Mouse (Mus musculus): ENCODE results near the gene Ahcyl2. TPM values are rescaled to one million over a fixed set of nuclear protein-coding genes. Genes with fewer than 3 reads are reported as not detected.

Ahcyl2 gene
- polyA plus RNA-seq, 1 experiment from 2014 or later = 74.7 TPM

- peaks cover 38% of the 10 kb centered on the region for H3K36me3 ChIP-seq (ENCODE audit: control insufficient read depth, insufficient read depth)
- H3K9me3 ChIP-seq (ENCODE audit: control insufficient read depth) = no peaks in the 10 kb centered on the region
- no peak for ATAC-seq
- no peak overlapping the region for H3K9ac ChIP-seq (ENCODE audit: low read depth, low read length)
- no peak overlapping the region for H3K4me2 ChIP-seq (replicated peaks; ENCODE audit: low read depth)
- no peak for TF ChIP-seq CTCF (IDR thresholded peaks at IDR 0.05; ENCODE audit: low read depth)
- H3K4me1 ChIP-seq (replicated peaks; ENCODE audit: control insufficient read depth, insufficient read depth, low read length) = no peaks in the 10 kb centered on the region
- H3K4me3 ChIP-seq (ENCODE audit: low read depth, low read length) = no peak overlapping the region
- H3K27ac ChIP-seq (ENCODE audit: low read depth, low read length) = no peak overlapping the region
- WGBS = 69% methylated on average over 11 of the region's 11 CpGs
- H3K27me3 ChIP-seq (replicated peaks; ENCODE audit: control insufficient read depth, insufficient read depth, low read length) = no peaks in the 10 kb centered on the region
These were observed 123.3 kb downstream of the Ahcyl2 start for GRCm38 (mm10) chr6:29891151-29891550.

- no peak for ATAC-seq
- Histone ChIP-seq H3K4me1 (replicated peaks; ENCODE audit: control insufficient read depth, insufficient read depth, low read length) (no peaks in the 10 kb centered on the region), H3K27ac (ENCODE audit: low read depth, low read length) (no peak overlapping the region), H3K4me3 (ENCODE audit: low read depth, low read length) (no peak overlapping the region), H3K9me3 (ENCODE audit: control insufficient read depth) (no peaks in the 10 kb centered on the region), H3K9ac (ENCODE audit: low read depth, low read length) (no peak overlapping the region), H3K4me2 (replicated peaks; ENCODE audit: low read depth) (no peak overlapping the region), H3K36me3 (ENCODE audit: control insufficient read depth, insufficient read depth) (peaks cover 40% of the 10 kb centered on the region), H3K27me3 (replicated peaks; ENCODE audit: control insufficient read depth, insufficient read depth, low read length) (no peaks in the 10 kb centered on the region)
- TF ChIP-seq CTCF (IDR thresholded peaks at IDR 0.05; ENCODE audit: low read depth) = no peak
- WGBS = 95% methylated on average over 3 of the region's 3 CpGs
These were observed 129.2 kb downstream of the Ahcyl2 start for GRCm38 (mm10) chr6:29896976-29897375.

- no peaks in the 10 kb centered on the region for H3K4me1 ChIP-seq (replicated peaks; ENCODE audit: control insufficient read depth, insufficient read depth, low read length)
- ATAC-seq = no peak
- H3K27ac ChIP-seq (ENCODE audit: low read depth, low read length) = no peak overlapping the region
- no peaks in the 10 kb centered on the region for H3K27me3 ChIP-seq (replicated peaks; ENCODE audit: control insufficient read depth, insufficient read depth, low read length)
- no peaks in the 10 kb centered on the region for H3K9me3 ChIP-seq (ENCODE audit: control insufficient read depth)
- TF ChIP-seq CTCF (IDR thresholded peaks at IDR 0.05; ENCODE audit: low read depth) = no peak
- no peak overlapping the region for H3K4me3 ChIP-seq (ENCODE audit: low read depth, low read length)
- no peak overlapping the region for H3K4me2 ChIP-seq (replicated peaks; ENCODE audit: low read depth)
- WGBS = 100% methylated on average over 1 of the region's 1 CpGs
- H3K36me3 ChIP-seq (ENCODE audit: control insufficient read depth, insufficient read depth) = peaks cover 55% of the 10 kb centered on the region
- no peak overlapping the region for H3K9ac ChIP-seq (ENCODE audit: low read depth, low read length)
These were observed 133.6 kb downstream of the Ahcyl2 start for GRCm38 (mm10) chr6:29901450-29901849.

GRCm38 (mm10) chr6:29902256-29902655 is 134.4 kb downstream of the Ahcyl2 start:
- H3K4me2 ChIP-seq (replicated peaks; ENCODE audit: low read depth) = no peak overlapping the region
- H3K27me3 ChIP-seq (replicated peaks; ENCODE audit: control insufficient read depth, insufficient read depth, low read length) = no peaks in the 10 kb centered on the region
- ATAC-seq = no peak
- no peak overlapping the region for H3K4me3 ChIP-seq (ENCODE audit: low read depth, low read length)
- WGBS = 64% methylated on average over 2 of the region's 2 CpGs
- no peak overlapping the region for H3K9ac ChIP-seq (ENCODE audit: low read depth, low read length)
- H3K9me3 ChIP-seq (ENCODE audit: control insufficient read depth) = no peaks in the 10 kb centered on the region
- peaks cover 53% of the 10 kb centered on the region for H3K36me3 ChIP-seq (ENCODE audit: control insufficient read depth, insufficient read depth)
- H3K4me1 ChIP-seq (replicated peaks; ENCODE audit: control insufficient read depth, insufficient read depth, low read length) = no peaks in the 10 kb centered on the region
- TF ChIP-seq CTCF (IDR thresholded peaks at IDR 0.05; ENCODE audit: low read depth) = no peak
- H3K27ac ChIP-seq (ENCODE audit: low read depth, low read length) = no peak overlapping the region

GRCm38 (mm10) chr6:29903343-29903914 is 135.6 kb downstream of the Ahcyl2 start:
- 95% methylated on average over 3 of the region's 3 CpGs for WGBS
- no peak overlapping the region for H3K9ac ChIP-seq (ENCODE audit: low read depth, low read length)
- H3K27ac ChIP-seq (ENCODE audit: low read depth, low read length) = no peak overlapping the region
- peaks cover 47% of the 10 kb centered on the region for H3K36me3 ChIP-seq (ENCODE audit: control insufficient read depth, insufficient read depth)
- no peaks in the 10 kb centered on the region for H3K27me3 ChIP-seq (replicated peaks; ENCODE audit: control insufficient read depth, insufficient read depth, low read length)
- no peak overlapping the region for H3K4me3 ChIP-seq (ENCODE audit: low read depth, low read length)
- TF ChIP-seq CTCF (IDR thresholded peaks at IDR 0.05; ENCODE audit: low read depth) = no peak
- no peaks in the 10 kb centered on the region for H3K9me3 ChIP-seq (ENCODE audit: control insufficient read depth)
- ATAC-seq = no peak
- no peak overlapping the region for H3K4me2 ChIP-seq (replicated peaks; ENCODE audit: low read depth)
- H3K4me1 ChIP-seq (replicated peaks; ENCODE audit: control insufficient read depth, insufficient read depth, low read length) = no peaks in the 10 kb centered on the region

- 58% methylated on average over 3 of the region's 3 CpGs for WGBS
These were observed 136.5 kb downstream of the Ahcyl2 start for GRCm38 (mm10) chr6:29904281-29904680.

GRCm38 (mm10) chr6:29910631-29911030 is 142.8 kb downstream of the Ahcyl2 start:
- no peaks in the 10 kb centered on the region for H3K4me1 ChIP-seq (replicated peaks; ENCODE audit: control insufficient read depth, insufficient read depth, low read length)
- H3K27me3 ChIP-seq (replicated peaks; ENCODE audit: control insufficient read depth, insufficient read depth, low read length) = no peaks in the 10 kb centered on the region
- ATAC-seq = no peak
- H3K9me3 ChIP-seq (ENCODE audit: control insufficient read depth) = no peaks in the 10 kb centered on the region
- TF ChIP-seq CTCF (IDR thresholded peaks at IDR 0.05; ENCODE audit: low read depth) = no peak
- H3K9ac ChIP-seq (ENCODE audit: low read depth, low read length) = no peak overlapping the region
- 83% methylated on average over 3 of the region's 3 CpGs for WGBS
- H3K4me3 ChIP-seq (ENCODE audit: low read depth, low read length) = no peak overlapping the region
- H3K27ac ChIP-seq (ENCODE audit: low read depth, low read length) = no peak overlapping the region
- peaks cover 44% of the 10 kb centered on the region for H3K36me3 ChIP-seq (ENCODE audit: control insufficient read depth, insufficient read depth)
- no peak overlapping the region for H3K4me2 ChIP-seq (replicated peaks; ENCODE audit: low read depth)

More at GRCm38 (mm10) chr6:29904281-29904680, 136.5 kb downstream of the Ahcyl2 start:
- Histone ChIP-seq H3K36me3 (ENCODE audit: control insufficient read depth, insufficient read depth) (peaks cover 49% of the 10 kb centered on the region), H3K9me3 (ENCODE audit: control insufficient read depth) (no peaks in the 10 kb centered on the region), H3K4me3 (ENCODE audit: low read depth, low read length) (no peak overlapping the region), H3K4me1 (replicated peaks; ENCODE audit: control insufficient read depth, insufficient read depth, low read length) (no peaks in the 10 kb centered on the region), H3K27ac (ENCODE audit: low read depth, low read length) (no peak overlapping the region), H3K9ac (ENCODE audit: low read depth, low read length) (no peak overlapping the region), H3K4me2 (replicated peaks; ENCODE audit: low read depth) (no peak overlapping the region), H3K27me3 (replicated peaks; ENCODE audit: control insufficient read depth, insufficient read depth, low read length) (no peaks in the 10 kb centered on the region)
- TF ChIP-seq CTCF (IDR thresholded peaks at IDR 0.05; ENCODE audit: low read depth) = no peak
- no peak for ATAC-seq
